Mouse (Mus musculus) limb, embryonic 11.5 days (tissue): ENCODE measurements at regions not wholly inside any gene's neighbourhood (a gene's known extent, or its start where the extent isn't known, plus 50 kb on each side); places are given as distances from the start of the nearest gene placed in this dataset.

Experiments used
- ATAC-seq: fragments of 200-750 bp; cut with Nextera tagmentation; 2 replicates; pipeline ENCODE4 v1.8.0; 2017; ENCODE audit warnings: low read depth; ENCODE audit not compliant: insufficient number of reproducible peaks, low FRiP score, low TSS enrichment
- DNase-seq: peaks from one replicate; pipeline ENCODE4 v3.0.0-alpha.2; 2015; ENCODE audit warnings: low spot score
- H3K27ac ChIP-seq: fragments of 300-500 bp; sonication (generic); replicated peaks from 2 replicates; pipeline ENCODE4 v1.5.1; 2014; ENCODE audit warnings: low read depth, mild to moderate bottlenecking, low read length
- H3K27me3 ChIP-seq: fragments of 300-500 bp; sonication (generic); 2 replicates; pipeline ENCODE4 v1.6.1; 2014; ENCODE audit warnings: mild to moderate bottlenecking, low read length, mixed read lengths; ENCODE audit not compliant: control insufficient read depth, insufficient read depth
- H3K36me3 ChIP-seq: fragments of 300-500 bp; sonication (generic); 2 replicates; pipeline ENCODE4 v1.6.1; 2014; ENCODE audit warnings: mild to moderate bottlenecking, low read length, moderate library complexity, mixed read lengths; ENCODE audit not compliant: control insufficient read depth, insufficient read depth
- H3K4me1 ChIP-seq: fragments of 300-500 bp; sonication (generic); 2 replicates; pipeline ENCODE4 v1.6.1; 2014; ENCODE audit warnings: low read length, mixed read lengths; ENCODE audit not compliant: control insufficient read depth, insufficient read depth
- H3K4me2 ChIP-seq: fragments of 300-500 bp; sonication (generic); 2 replicates; pipeline ENCODE4 v1.6.1; 2014; ENCODE audit warnings: low read depth, mild to moderate bottlenecking, moderate library complexity; ENCODE audit not compliant: severe bottlenecking
- H3K4me3 ChIP-seq: fragments of 300-500 bp; sonication (generic); 2 replicates; pipeline ENCODE4 v1.5.1; 2014; ENCODE audit warnings: low read depth, low read length
- H3K9ac ChIP-seq: fragments of 300-500 bp; sonication (generic); 2 replicates; pipeline ENCODE4 v1.6.1; 2014; ENCODE audit warnings: mild to moderate bottlenecking, low read length
- H3K9me3 ChIP-seq: fragments of 300-500 bp; sonication (generic); 2 replicates; pipeline ENCODE4 v1.6.1; 2016; ENCODE audit warnings: low read length; ENCODE audit not compliant: control insufficient read depth
- WGBS: fragments of 180-500 bp; shearing (Covaris S2); extraction: QIAGEN DNeasy Blood & Tissue Kit; methylation state at CpG from one replicate; pipeline ENCODE4 v1.1.7; 2014; 5-methylcytosine and 5-hydroxymethylcytosine counted together

GRCm38 (mm10) chr5:33535145-33536010 is 94.1 kb downstream of the Fam53a start:
- Histone ChIP-seq H3K4me3 (no peak overlapping the region), H3K9ac (peak overlapping the region; percentile 23; the same call in 1 of the 2 replicates), H3K4me2 (peak overlapping the region; percentile 33), H3K36me3 (no peaks in the 10 kb centered on the region), H3K4me1 (peaks cover 11% of the 10 kb centered on the region), H3K9me3 (no peaks in the 10 kb centered on the region), H3K27ac (no peak overlapping the region), H3K27me3 (peaks cover 34% of the 10 kb centered on the region)
- DNase-seq, result peak; percentile 58
- ATAC-seq, result no peak
- WGBS, result 5% methylated on average over 21 of the region's 21 CpGs

DNA sequence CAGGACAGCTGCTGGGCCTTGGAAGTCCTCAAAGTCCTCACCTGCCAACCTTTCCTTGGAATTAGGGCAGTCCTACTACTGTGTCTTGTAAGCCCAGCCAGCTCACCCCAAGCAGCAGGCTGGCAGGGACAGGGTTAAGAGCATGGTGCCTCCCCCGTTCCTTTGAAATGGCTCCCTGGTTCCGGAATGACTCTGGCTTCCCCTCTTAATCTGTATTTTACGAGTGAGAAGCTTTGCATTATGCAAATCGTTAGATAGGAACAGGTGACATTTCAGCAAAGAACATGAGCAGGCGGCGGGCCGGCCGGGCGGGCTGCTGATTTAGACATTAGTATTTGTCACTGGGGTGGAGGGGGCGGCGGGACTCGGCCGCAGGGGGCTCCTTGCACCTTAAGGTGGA is 95.1 kb downstream of the Fam53a start:
- H3K36me3 ChIP-seq, result no peaks in the 10 kb centered on the region
- WGBS, result 1% methylated on average over 13 of the region's 13 CpGs
- H3K27ac ChIP-seq, result no peak overlapping the region
- peak overlapping the region; percentile 7; the same call in 1 of the 2 replicates for H3K4me3 ChIP-seq
- ATAC-seq, result no peak
- peaks cover 15% of the 10 kb centered on the region for H3K4me1 ChIP-seq
- H3K9me3 ChIP-seq, result no peaks in the 10 kb centered on the region
- no peak for DNase-seq
- peaks cover 26% of the 10 kb centered on the region for H3K27me3 ChIP-seq
- no peak overlapping the region for H3K9ac ChIP-seq
- peak overlapping the region; percentile 33 for H3K4me2 ChIP-seq

DNA sequence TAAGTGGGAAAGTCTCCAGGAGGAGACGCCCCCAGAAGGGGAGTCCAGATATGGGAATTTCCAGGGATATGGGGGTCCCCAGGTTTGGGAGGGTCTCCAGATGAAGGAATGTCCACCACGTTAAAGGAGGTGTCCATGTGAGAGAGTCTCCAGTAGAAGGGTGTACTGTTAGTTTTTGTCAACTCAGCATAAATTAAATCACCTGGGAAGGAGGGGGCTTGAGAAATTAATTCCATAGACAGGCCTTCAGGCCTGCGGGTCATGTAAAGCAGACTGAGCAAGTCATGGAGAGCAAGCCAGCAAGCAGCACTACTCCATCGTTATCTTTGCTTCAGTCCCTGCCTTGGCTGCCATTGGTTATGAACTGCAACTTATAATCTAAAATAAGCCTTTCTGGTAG is 96.2 kb downstream of the Fam53a start:
- Histone ChIP-seq H3K4me2 (no peak overlapping the region), H3K27ac (no peak overlapping the region), H3K27me3 (peaks cover 24% of the 10 kb centered on the region), H3K4me3 (no peak overlapping the region), H3K36me3 (no peaks in the 10 kb centered on the region), H3K9ac (no peak overlapping the region), H3K9me3 (no peaks in the 10 kb centered on the region), H3K4me1 (peaks cover 25% of the 10 kb centered on the region)
- ATAC-seq (no peak), DNase-seq (no peak)
- WGBS, result 84% methylated on average over 4 of the region's 4 CpGs

- Histone ChIP-seq H3K4me1 (peaks cover 27% of the 10 kb centered on the region), H3K27ac (no peak overlapping the region), H3K9me3 (no peaks in the 10 kb centered on the region), H3K27me3 (peaks cover 26% of the 10 kb centered on the region), H3K4me3 (no peak overlapping the region), H3K9ac (no peak overlapping the region), H3K36me3 (no peaks in the 10 kb centered on the region), H3K4me2 (no peak overlapping the region)
- DNase-seq (no peak), ATAC-seq (no peak)
- WGBS, result 88% methylated on average over 1 of the region's 1 CpGs
Measured at GRCm38 (mm10) chr5:33531263-33531662, 97.5 kb upstream of the Nkx1-1 start.

DNA sequence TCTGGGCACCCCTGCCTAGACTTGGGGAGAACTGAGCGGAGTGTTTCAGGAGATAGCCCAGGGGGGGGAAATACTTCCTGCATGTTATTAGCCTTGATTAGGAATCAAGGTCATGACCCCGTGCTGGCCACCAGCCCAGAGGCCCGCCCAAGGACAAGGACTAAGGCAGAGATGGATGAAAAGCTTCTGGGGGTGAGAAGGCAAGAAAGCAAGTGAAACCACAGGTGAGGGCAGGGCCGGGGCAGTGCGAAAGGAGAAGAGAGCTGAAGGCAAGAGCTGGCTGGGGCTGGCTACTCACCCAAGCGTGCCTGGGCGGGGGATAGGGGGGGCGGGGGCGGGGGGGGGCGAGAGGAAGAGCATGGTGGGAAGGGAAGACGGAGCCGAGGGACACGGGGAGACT is 96.0 kb upstream of the Nkx1-1 start:
- Histone ChIP-seq H3K4me3 (no peak overlapping the region), H3K9me3 (no peaks in the 10 kb centered on the region), H3K36me3 (no peaks in the 10 kb centered on the region), H3K4me1 (peaks cover 24% of the 10 kb centered on the region), H3K4me2 (no peak overlapping the region), H3K9ac (no peak overlapping the region), H3K27me3 (peaks cover 22% of the 10 kb centered on the region), H3K27ac (no peak overlapping the region)
- 18% methylated on average over 12 of the region's 13 CpGs for WGBS
- ATAC-seq (no peak), DNase-seq (no peak)

- H3K4me1 ChIP-seq, result peaks cover 18% of the 10 kb centered on the region
- H3K9me3 ChIP-seq, result no peaks in the 10 kb centered on the region
- no peak for DNase-seq
- H3K9ac ChIP-seq, result no peak overlapping the region
- ATAC-seq, result no peak
- WGBS, result 33% methylated on average over 14 of the region's 14 CpGs
- H3K4me2 ChIP-seq, result 0 out of 2 replicates have a peak overlapping the region, but pooled peaks have one; percentile 4
- H3K27me3 ChIP-seq, result peaks cover 19% of the 10 kb centered on the region
- H3K36me3 ChIP-seq, result no peaks in the 10 kb centered on the region
- no peak overlapping the region for H3K27ac ChIP-seq
- H3K4me3 ChIP-seq, result no peak overlapping the region
Measured at GRCm38 (mm10) chr5:33528971-33529670, 95.3 kb upstream of the Nkx1-1 start.

DNA sequence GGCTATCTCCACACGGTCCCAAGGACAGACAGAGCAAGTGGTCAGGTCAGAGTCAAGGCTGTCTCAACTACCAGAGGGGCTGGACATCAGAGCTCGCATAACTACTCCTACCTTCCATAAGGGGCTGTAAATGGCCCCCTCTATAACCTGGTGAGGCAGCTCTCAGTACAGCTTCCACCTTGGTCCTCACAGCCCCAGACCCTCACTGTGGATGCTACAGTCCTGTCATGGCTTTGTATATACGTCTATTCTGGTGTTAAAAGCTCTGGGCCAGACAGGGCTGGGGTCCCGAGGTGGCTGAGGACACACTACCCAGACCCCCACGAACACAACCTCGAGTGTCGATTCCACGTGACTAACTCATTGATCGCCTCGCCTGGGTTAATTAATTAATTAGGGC is 94.0 kb upstream of the Nkx1-1 start:
- H3K36me3 ChIP-seq, result no peaks in the 10 kb centered on the region
- ATAC-seq (no peak), DNase-seq (no peak)
- H3K4me3 ChIP-seq, result no peak overlapping the region
- H3K4me1 ChIP-seq, result peaks cover 16% of the 10 kb centered on the region
- WGBS, result 33% methylated on average over 10 of the region's 10 CpGs
- no peak overlapping the region for H3K9ac ChIP-seq
- H3K9me3 ChIP-seq, result no peaks in the 10 kb centered on the region
- H3K27me3 ChIP-seq, result peaks cover 15% of the 10 kb centered on the region
- H3K27ac ChIP-seq, result no peak overlapping the region
- no peak overlapping the region for H3K4me2 ChIP-seq

- Histone ChIP-seq H3K27me3 (peaks cover 14% of the 10 kb centered on the region), H3K36me3 (no peaks in the 10 kb centered on the region), H3K4me3 (no peak overlapping the region), H3K9ac (no peak overlapping the region), H3K9me3 (no peaks in the 10 kb centered on the region), H3K27ac (no peak overlapping the region), H3K4me1 (peaks cover 16% of the 10 kb centered on the region), H3K4me2 (no peak overlapping the region)
- ATAC-seq, result no peak
- no peak for DNase-seq
- 88% methylated on average over 8 of the region's 8 CpGs for WGBS
Measured at GRCm38 (mm10) chr5:33527316-33527715, 93.5 kb upstream of the Nkx1-1 start.
